Mouse (Mus musculus) heart, postnatal 0 days (tissue): Measurements from ENCODE around the gene Kbtbd12.

Experiments
- CTCF ChIP-seq: IDR thresholded peaks from 2 replicates; pipeline ENCODE4 v1.5.1; 2016; ENCODE audit warnings: antibody characterized with exemption, control low read depth, low read depth
- EP300 ChIP-seq: IDR thresholded peaks from 2 replicates; pipeline ENCODE4 v1.6.1; 2016; ENCODE audit warnings: antibody characterized with exemption, low read depth

- TF ChIP-seq CTCF (no peak), EP300 (no peak)
Observed at GRCm38 (mm10) chr6:88522606-88523005, 115.1 kb downstream of the Kbtbd12 start.
